Mouse (Mus musculus): ENCODE measurements around the gene Exoc8. TPM values are rescaled to one million over a fixed set of nuclear protein-coding genes. Genes with fewer than 3 reads are reported as not detected.
A peak's percentile ranks its signal among the peaks of the same experiment; 100 is the strongest.

Gene Exoc8
- polyA plus RNA-seq, 1 experiment from 2014 or later: 8.4 TPM

- DNase-seq (ENCODE audit: low spot score): peak; percentile 75
- Histone ChIP-seq H3K36me3 (peaks cover 60% of the 10 kb centered on the region), H3K27ac (replicated peaks) (peak overlapping the region; percentile 86)
Measured at GRCm38 (mm10) chr8:124896632-124897385, 696 bp downstream of the Exoc8 start.

GRCm38 (mm10) chr8:124896010-124896631 lies 1.4 kb downstream of the Exoc8 start:
- H3K4me3 ChIP-seq: peak overlapping the region; percentile 97
- H3K4me1 ChIP-seq: peaks cover 34% of the 10 kb centered on the region
- no peaks in the 10 kb centered on the region for H3K27me3 ChIP-seq (ENCODE audit: low read depth, poor library complexity, severe bottlenecking)
- no peaks in the 10 kb centered on the region for H3K9me3 ChIP-seq (replicated peaks)
- 90% methylated on average over 26 of the region's 26 CpGs for WGBS
- peak; percentile 14 for DNase-seq (ENCODE audit: low spot score)
- H3K36me3 ChIP-seq: peaks cover 60% of the 10 kb centered on the region
- 0 out of 2 replicates have a peak overlapping the region, but pooled peaks have one; percentile 86 for H3K27ac ChIP-seq (replicated peaks)

More at GRCm38 (mm10) chr8:124896632-124897385, 696 bp downstream of the Exoc8 start:
- Histone ChIP-seq H3K9me3 (replicated peaks) (no peaks in the 10 kb centered on the region), H3K4me1 (peaks cover 34% of the 10 kb centered on the region), H3K27me3 (ENCODE audit: low read depth, poor library complexity, severe bottlenecking) (no peaks in the 10 kb centered on the region), H3K4me3 (peak overlapping the region; percentile 97)
- WGBS: 1% methylated on average over 60 of the region's 60 CpGs

- WGBS: 77% methylated on average over 3 of the region's 3 CpGs
- H3K4me1 ChIP-seq: peaks cover 21% of the 10 kb centered on the region
- no peak overlapping the region for H3K4me3 ChIP-seq
- H3K27me3 ChIP-seq (ENCODE audit: low read depth, poor library complexity, severe bottlenecking): no peaks in the 10 kb centered on the region
- H3K9me3 ChIP-seq (replicated peaks): peaks cover 10% of the 10 kb centered on the region; the same call in 1 of the 2 replicates
- no peak overlapping the region for H3K27ac ChIP-seq (replicated peaks)
- DNase-seq (ENCODE audit: low spot score): no peak
- peaks cover 76% of the 10 kb centered on the region for H3K36me3 ChIP-seq
Measured at GRCm38 (mm10) chr8:124892596-124892995, 4.9 kb downstream of the Exoc8 start.

GRCm38 (mm10) chr8:124888385-124888784 lies 9.1 kb downstream of the Exoc8 start:
- peaks cover 91% of the 10 kb centered on the region for H3K36me3 ChIP-seq
- peaks cover 13% of the 10 kb centered on the region; the same call in 1 of the 2 replicates for H3K9me3 ChIP-seq (replicated peaks)
- H3K27ac ChIP-seq (replicated peaks): no peak overlapping the region
- no peak overlapping the region for H3K4me3 ChIP-seq
- H3K27me3 ChIP-seq (ENCODE audit: low read depth, poor library complexity, severe bottlenecking): no peaks in the 10 kb centered on the region
- 91% methylated on average over 5 of the region's 5 CpGs for WGBS
- H3K4me1 ChIP-seq: no peaks in the 10 kb centered on the region
- no peak for DNase-seq (ENCODE audit: low spot score)

- 92% methylated on average over 10 of the region's 10 CpGs for WGBS
Measured at GRCm38 (mm10) chr8:124878946-124879526, 18.5 kb downstream of the Exoc8 start.

GRCm38 (mm10) chr8:124878141-124878540 lies 19.4 kb downstream of the Exoc8 start:
- peaks cover 99% of the 10 kb centered on the region for H3K36me3 ChIP-seq

More at GRCm38 (mm10) chr8:124878946-124879526, 18.5 kb downstream of the Exoc8 start:
- Histone ChIP-seq H3K4me1 (no peaks in the 10 kb centered on the region), H3K36me3 (peaks cover 99% of the 10 kb centered on the region), H3K27me3 (ENCODE audit: low read depth, poor library complexity, severe bottlenecking) (no peaks in the 10 kb centered on the region), H3K9me3 (replicated peaks) (no peaks in the 10 kb centered on the region), H3K4me3 (no peak overlapping the region), H3K27ac (replicated peaks) (no peak overlapping the region)
- DNase-seq (ENCODE audit: low spot score): no peak

GRCm38 (mm10) chr8:124872690-124873089 lies 24.8 kb downstream of the Exoc8 start:
- H3K27me3 ChIP-seq (ENCODE audit: low read depth, poor library complexity, severe bottlenecking): no peaks in the 10 kb centered on the region
- 92% methylated on average over 5 of the region's 5 CpGs for WGBS
- no peak for DNase-seq (ENCODE audit: low spot score)
- peaks cover 8% of the 10 kb centered on the region; the same call in 1 of the 2 replicates for H3K4me1 ChIP-seq
- no peak overlapping the region for H3K4me3 ChIP-seq
- H3K9me3 ChIP-seq (replicated peaks): no peaks in the 10 kb centered on the region
- peaks cover 78% of the 10 kb centered on the region for H3K36me3 ChIP-seq
- no peak overlapping the region for H3K27ac ChIP-seq (replicated peaks)

More at GRCm38 (mm10) chr8:124878141-124878540, 19.4 kb downstream of the Exoc8 start:
- no peaks in the 10 kb centered on the region for H3K9me3 ChIP-seq (replicated peaks)
- WGBS: 95% methylated on average over 5 of the region's 5 CpGs
- no peaks in the 10 kb centered on the region for H3K27me3 ChIP-seq (ENCODE audit: low read depth, poor library complexity, severe bottlenecking)
- DNase-seq (ENCODE audit: low spot score): no peak
- no peak overlapping the region for H3K4me3 ChIP-seq
- no peaks in the 10 kb centered on the region for H3K4me1 ChIP-seq
- H3K27ac ChIP-seq (replicated peaks): no peak overlapping the region

- no peaks in the 10 kb centered on the region for H3K27me3 ChIP-seq (ENCODE audit: low read depth, poor library complexity, severe bottlenecking)
- H3K9me3 ChIP-seq (replicated peaks): no peaks in the 10 kb centered on the region
- H3K4me3 ChIP-seq: no peak overlapping the region
- H3K27ac ChIP-seq (replicated peaks): no peak overlapping the region
- DNase-seq (ENCODE audit: low spot score): no peak
- H3K4me1 ChIP-seq: peaks cover 11% of the 10 kb centered on the region; the same call in 1 of the 2 replicates
- 94% methylated on average over 7 of the region's 7 CpGs for WGBS
- H3K36me3 ChIP-seq: peaks cover 76% of the 10 kb centered on the region
Measured at GRCm38 (mm10) chr8:124872081-124872480, 25.4 kb downstream of the Exoc8 start.

GRCm38 (mm10) chr8:124871474-124871873 lies 26.0 kb downstream of the Exoc8 start:
- Histone ChIP-seq H3K4me3 (no peak overlapping the region), H3K36me3 (peaks cover 71% of the 10 kb centered on the region)

GRCm38 (mm10) chr8:124869708-124870107 lies 27.8 kb downstream of the Exoc8 start:
- Histone ChIP-seq H3K4me1 (peaks cover 11% of the 10 kb centered on the region; the same call in 1 of the 2 replicates), H3K27me3 (ENCODE audit: low read depth, poor library complexity, severe bottlenecking) (no peaks in the 10 kb centered on the region), H3K4me3 (no peak overlapping the region), H3K9me3 (replicated peaks) (no peaks in the 10 kb centered on the region), H3K27ac (replicated peaks) (no peak overlapping the region), H3K36me3 (peaks cover 64% of the 10 kb centered on the region)
- DNase-seq (ENCODE audit: low spot score): no peak
- 92% methylated on average over 6 of the region's 6 CpGs for WGBS

More at GRCm38 (mm10) chr8:124871474-124871873, 26.0 kb downstream of the Exoc8 start:
- H3K4me1 ChIP-seq: peaks cover 11% of the 10 kb centered on the region; the same call in 1 of the 2 replicates
- no peak for DNase-seq (ENCODE audit: low spot score)
- 95% methylated on average over 7 of the region's 7 CpGs for WGBS
- H3K27ac ChIP-seq (replicated peaks): no peak overlapping the region
- no peaks in the 10 kb centered on the region for H3K9me3 ChIP-seq (replicated peaks)
- H3K27me3 ChIP-seq (ENCODE audit: low read depth, poor library complexity, severe bottlenecking): no peaks in the 10 kb centered on the region

- WGBS: 89% methylated on average over 2 of the region's 2 CpGs
- Histone ChIP-seq H3K4me1 (peaks cover 25% of the 10 kb centered on the region), H3K36me3 (peaks cover 38% of the 10 kb centered on the region), H3K27ac (replicated peaks) (no peak overlapping the region), H3K4me3 (no peak overlapping the region), H3K27me3 (ENCODE audit: low read depth, poor library complexity, severe bottlenecking) (no peaks in the 10 kb centered on the region), H3K9me3 (replicated peaks) (no peaks in the 10 kb centered on the region)
- no peak for DNase-seq (ENCODE audit: low spot score)
Measured at GRCm38 (mm10) chr8:124867126-124867525, 30.4 kb downstream of the Exoc8 start.

GRCm38 (mm10) chr8:124866669-124867068 lies 30.8 kb downstream of the Exoc8 start:
- peaks cover 29% of the 10 kb centered on the region for H3K4me1 ChIP-seq
- 84% methylated on average over 3 of the region's 3 CpGs for WGBS

More at GRCm38 (mm10) chr8:124866669-124867068, 30.8 kb downstream of the Exoc8 start:
- Histone ChIP-seq H3K27ac (replicated peaks) (no peak overlapping the region), H3K27me3 (ENCODE audit: low read depth, poor library complexity, severe bottlenecking) (no peaks in the 10 kb centered on the region), H3K36me3 (peaks cover 34% of the 10 kb centered on the region), H3K9me3 (replicated peaks) (no peaks in the 10 kb centered on the region), H3K4me3 (no peak overlapping the region)
- no peak for DNase-seq (ENCODE audit: low spot score)
